Mouse (Mus musculus) right cerebral cortex, postnatal 25 days (tissue): ENCODE measurements at regions not wholly inside any gene's neighbourhood (a gene's known extent, or its start where the extent isn't known, plus 50 kb on each side); places are given as distances from the start of the nearest gene placed in this dataset.

Source experiments
- DNase-seq: peaks from one replicate; pipeline ENCODE4 v3.0.0; 2022

- DNase-seq, result no peak
Measured at GRCm38 (mm10) chr7:136196424-136197160, 480.4 kb upstream of the Mki67 start.

DNA sequence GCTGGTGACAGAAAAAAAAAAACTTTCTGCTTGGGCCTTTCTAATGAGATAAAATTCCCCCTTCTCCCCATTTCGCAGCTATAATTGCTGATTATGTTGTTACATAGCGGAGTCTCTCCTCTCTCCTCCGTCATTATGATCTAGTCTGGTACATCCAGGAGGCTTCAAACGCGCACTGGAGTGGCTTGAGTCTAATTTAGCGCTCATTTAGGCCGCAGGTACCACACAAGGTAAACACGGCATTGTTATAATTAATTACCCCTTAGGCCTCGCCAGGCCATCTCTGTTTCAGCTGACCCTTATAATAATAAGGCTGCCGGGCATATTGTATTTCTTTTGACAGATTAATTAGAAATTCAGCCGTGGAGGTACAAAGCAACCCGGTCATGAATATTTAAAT, 492.7 kb upstream of the Mki67 start:
- no peak for DNase-seq

DNA sequence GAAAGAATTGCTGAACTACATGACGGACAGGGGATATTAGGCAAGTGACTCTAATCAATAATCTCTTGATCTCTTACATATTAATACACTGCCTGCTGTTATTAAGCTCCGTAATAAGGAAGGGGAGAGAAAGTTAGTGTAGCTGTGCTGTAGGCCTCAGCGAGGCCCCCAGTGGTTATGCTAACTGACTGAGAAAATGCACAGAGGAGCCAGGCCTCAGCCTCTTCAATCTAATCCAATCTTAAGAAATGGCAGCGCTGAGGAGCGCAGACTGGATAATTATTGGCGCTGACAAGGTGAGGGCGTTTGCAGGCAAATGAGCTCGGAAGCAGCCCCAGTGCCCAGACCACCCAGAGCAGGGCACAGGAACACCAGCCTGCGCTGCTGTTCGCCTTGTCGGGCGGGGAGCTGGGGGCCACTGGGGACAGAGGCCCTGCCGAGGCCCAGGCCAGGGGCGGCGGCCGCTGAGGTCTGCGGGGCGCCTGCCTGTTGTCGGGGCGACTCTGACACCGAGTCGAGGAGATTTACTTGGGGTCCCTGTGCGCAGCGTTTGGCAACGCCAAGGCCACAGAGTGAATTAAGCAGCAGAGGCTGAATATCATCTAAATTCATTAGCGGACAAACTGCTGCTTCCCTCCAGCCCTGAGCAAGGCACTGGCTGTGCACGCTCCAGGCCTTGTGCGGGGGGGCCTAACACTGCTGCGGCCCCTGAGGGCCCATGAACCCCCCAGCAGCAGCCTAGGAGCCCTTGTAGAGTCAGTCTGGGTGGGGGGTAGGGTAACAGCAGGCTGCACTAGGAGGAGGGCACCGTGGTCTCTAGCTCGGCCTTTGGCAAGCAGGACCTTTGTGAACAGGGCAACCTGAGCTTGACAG, 493.4 kb upstream of the Mki67 start:
- DNase-seq, result no peak

GRCm38 (mm10) chr7:136212492-136212891, 496.3 kb upstream of the Mki67 start:
- no peak for DNase-seq

GRCm38 (mm10) chr7:136213057-136213961, 497.1 kb upstream of the Mki67 start:
- no peak for DNase-seq

GRCm38 (mm10) chr7:136213962-136214308, 497.8 kb upstream of the Mki67 start:
- DNase-seq, result no peak

DNA sequence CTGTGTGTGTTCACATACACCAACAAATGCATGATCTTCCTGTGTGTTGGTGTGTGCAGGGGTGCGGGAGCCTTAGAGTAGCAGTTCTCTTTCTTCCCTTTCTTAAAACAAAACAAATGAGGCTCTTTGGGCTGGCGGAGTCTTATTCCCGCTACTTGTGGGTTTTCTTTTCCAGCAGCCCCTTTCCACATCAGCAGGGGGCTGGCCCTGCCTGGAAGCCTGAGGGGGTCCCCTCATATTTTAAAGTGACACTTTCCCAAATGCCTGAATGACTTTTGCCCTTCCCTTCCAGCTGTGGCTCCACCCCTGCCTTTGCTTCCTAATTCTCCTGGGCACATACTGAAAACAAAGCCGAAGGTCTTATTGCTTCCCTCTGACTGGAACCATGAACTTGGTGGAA, 498.3 kb upstream of the Mki67 start:
- no peak for DNase-seq

DNA sequence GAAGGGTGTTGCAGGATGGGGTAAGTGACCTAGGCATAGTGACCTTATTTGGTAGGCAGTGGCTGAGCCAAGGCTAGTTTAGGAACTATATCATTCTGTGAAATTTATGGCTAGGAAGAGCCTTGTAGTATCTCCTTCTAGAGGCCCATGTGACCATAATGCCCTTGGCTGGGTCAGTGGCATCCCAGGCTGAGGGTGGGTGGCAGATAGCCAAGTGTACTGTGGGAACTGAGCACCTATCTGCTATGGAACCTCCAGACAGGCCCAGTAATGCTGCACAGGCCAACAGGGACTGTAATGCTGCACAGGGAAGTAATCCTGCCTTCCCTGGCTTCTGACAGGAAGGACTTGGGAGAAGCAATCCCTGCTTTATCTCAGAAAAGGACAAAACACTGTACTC, 500.6 kb upstream of the Mki67 start:
- no peak for DNase-seq

DNA sequence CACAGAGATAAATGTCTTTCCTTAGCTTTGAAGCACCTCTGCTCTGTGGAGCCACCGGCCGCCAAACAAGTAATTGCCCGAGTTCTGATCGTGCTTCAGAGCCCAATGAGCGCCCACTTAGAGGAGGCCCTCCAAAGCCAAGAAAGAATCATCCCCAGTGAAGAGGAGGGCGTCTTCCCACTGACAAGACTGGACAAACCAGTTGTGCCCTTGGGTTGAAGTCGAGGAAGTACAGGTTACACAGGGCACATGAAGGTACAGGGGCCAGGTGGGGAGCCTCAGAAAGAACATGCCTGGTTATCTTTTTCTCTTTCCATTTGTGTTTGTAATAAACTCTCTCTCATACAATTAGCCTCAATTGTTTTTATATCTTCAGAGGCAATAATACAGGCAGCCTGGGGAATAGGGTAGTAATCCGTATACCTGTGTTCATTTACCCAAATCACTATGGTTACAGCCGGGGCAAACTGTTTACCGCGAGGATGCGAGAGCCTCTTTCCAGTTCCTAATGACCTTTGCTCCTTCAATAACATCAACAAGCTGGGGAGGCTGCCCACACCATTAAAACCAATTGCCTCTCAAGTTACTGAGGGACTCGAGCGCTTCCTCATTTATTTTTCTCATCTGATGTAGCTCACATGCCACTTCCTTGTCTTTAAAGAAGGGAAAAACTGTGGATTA, 503.5 kb upstream of the Mki67 start:
- no peak for DNase-seq

DNA sequence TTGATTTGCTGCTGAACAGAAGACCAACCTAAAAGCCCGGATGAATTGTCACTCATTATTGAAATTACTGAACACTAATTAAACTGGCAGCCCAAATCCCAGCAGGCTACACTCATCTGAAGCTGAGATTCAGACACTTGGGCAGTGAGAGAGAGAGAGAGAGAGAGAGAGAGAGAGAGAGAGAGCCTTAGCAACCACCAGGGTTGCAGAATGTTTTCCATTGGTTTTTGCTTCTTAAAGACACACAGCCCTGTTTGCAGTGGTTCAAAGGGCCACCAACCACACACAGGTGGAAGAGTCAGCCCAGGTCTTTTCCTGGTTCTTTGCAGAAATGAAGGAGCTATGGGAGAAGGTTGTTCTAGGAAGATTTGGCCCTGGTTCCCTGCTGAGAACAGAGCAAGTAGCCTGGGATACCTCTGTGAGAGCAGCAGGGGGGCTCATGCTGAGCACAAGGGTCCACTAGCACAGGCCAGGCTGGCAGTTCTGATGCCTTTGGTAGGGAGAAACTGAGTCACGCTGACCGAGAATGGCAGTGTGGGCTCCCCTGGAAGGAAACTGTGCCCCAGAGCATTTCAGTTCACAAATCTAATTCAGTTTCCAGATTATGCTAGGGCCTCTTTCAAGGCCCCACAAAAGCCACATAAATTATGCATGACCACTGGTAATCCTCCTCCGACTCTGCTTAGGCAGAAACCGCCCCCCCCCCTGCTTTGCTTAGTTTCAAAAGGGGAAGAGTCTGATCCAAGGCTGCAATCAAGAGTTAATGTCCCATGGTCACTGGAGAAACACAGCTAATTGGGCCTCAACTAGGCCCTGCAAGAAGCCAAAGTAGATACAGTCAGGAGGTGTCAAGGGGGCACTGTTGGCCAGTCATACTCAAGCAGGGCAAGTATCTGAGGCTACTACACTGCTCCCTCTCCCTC, 504.3 kb upstream of the Mki67 start:
- DNase-seq, result no peak

GRCm38 (mm10) chr7:136221620-136222019, 505.5 kb upstream of the Mki67 start:
- no peak for DNase-seq

DNA sequence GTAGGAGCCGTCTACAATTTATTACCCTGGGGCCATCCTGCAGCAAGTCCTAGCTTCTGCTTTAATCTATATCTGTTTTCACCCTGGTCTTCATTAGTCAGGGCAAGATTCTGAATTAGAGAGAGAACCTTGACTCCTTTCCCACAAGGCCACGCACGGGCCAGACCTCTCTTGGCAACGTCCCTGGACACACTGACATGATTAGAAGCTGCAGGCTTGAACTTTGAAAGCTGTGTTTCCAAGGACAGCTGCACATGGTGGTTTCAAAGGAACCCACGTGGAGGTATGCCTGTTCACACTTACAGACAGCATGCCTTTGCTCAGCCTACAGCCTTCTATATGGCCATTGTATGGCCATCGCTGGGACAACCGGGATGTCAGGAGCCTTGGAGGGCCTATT, 509.9 kb upstream of the Mki67 start:
- DNase-seq, result no peak

DNA sequence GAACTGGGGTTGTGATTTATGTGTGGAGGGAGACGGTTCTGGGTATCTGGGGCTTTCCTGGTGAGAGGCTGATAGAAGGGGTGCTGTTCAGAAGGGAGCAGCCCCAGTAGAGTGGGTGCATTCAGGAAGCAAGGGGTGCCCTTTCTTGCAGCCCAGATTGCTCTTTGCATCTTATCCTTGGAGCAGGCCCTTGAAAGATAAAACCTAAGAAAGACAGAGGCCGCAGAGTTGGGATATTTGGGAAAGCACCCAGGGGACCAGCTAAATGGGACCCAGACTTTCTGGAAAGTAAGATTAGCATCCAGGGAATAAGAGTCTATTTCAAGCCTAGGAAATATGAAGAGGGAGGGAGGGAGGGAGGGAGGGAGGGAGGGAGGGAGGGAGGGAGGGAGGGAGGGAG, 512.2 kb upstream of the Mki67 start:
- no peak for DNase-seq

DNA sequence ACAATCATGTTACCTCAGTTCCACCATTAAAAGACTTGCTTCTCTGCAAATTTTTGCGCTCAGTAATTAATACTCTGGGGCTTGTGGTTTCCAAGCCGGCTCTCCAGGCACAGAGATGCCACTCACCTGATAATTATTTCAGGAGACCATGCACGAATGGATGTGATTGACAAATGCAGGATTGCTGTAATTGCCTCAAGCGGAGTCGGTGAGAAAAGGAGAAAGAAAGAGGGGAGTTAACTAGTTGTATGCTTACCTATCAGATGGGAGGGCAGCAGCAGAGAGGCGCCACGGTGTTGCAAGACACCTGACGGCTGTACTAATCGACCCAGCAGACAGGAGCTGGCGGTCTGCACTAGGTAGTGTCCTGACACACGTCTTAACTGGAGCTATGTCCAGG, 513.4 kb upstream of the Mki67 start:
- no peak for DNase-seq

DNA sequence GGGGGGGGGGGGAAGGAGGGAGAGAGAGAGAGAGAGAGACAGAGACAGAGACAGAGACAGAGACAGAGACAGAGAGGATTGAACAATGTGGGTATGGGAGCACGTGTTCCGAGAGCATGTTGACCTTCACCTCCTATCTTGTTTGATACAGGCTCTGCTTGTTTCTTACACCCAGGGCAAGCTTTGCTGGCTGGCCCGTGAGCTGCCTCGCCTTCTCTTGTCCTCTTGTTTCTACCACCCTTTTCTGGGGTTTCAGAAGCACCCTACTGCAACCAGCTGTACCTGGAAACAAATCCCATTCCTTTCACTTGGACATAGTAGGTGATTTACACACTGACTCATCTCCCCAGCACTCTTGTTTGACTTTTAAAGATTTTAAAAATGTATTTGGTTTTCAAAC, 516.0 kb upstream of the Mki67 start:
- no peak for DNase-seq

DNA sequence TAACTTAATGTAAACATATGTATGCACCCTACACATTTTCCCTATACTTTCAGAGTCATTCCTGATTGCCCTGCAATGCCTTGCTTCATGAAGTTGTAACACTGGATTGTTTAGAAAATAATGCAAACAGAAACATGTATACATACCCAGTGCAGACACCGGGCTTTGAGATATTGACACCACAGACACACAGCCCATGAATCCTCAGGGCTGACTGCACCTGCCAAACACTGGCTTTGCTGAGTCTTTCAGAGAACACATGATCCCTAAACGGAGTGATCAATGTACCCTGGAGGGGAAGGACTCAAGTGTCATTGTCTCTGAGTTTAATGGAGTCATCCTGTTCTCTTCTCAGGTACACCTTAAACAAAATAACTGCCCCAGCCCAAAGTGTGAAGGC, 519.4 kb upstream of the Mki67 start:
- no peak for DNase-seq

- no peak for DNase-seq
Measured at GRCm38 (mm10) chr7:136236391-136236790, 520.2 kb upstream of the Mki67 start.

DNA sequence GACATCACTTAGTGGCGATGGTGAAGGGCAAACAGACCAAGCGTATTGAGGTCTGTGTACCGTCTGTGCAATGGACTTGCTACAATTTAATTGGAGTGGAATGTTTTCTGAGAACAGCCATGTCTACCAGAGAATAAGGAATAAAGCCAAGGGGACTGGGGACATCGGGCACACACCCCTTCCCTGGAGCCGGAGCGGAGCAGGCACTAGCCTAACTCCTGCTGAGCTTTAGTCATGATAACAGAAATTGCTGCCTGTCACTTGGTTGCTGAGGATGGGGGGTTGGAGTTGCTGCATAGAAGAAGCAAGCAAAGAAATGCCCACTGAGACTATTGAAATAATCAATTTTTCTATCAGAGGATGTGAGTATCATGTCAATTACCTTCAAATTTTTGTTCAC, 549.5 kb upstream of the Mki67 start:
- no peak for DNase-seq

GRCm38 (mm10) chr7:136267716-136268489, 551.7 kb upstream of the Mki67 start:
- DNase-seq, result no peak

- no peak for DNase-seq
Measured at GRCm38 (mm10) chr7:136275651-136276050, 559.5 kb upstream of the Mki67 start.

- DNase-seq, result no peak
Measured at GRCm38 (mm10) chr7:136283770-136284169, 567.6 kb upstream of the Mki67 start.
